Mouse (Mus musculus) stomach, postnatal 0 days (tissue): ENCODE results near the gene Zbtb7b. TPM values are rescaled to one million over a fixed set of nuclear protein-coding genes. Genes with fewer than 3 reads are reported as not detected.
A peak's percentile ranks its signal among the peaks of the same experiment; 100 is the strongest.

Experiments used
- ATAC-seq: fragments of 200-750 bp; cut with Nextera tagmentation; 2 replicates; pipeline ENCODE4 v1.8.0; 2017; ENCODE audit not compliant: low FRiP score, low TSS enrichment
- DNase-seq: peaks from one replicate; pipeline ENCODE4 v3.0.0-alpha.2; 2016; ENCODE audit warnings: low spot score
- H3K27ac ChIP-seq: fragments of 300-500 bp; sonication (generic); replicated peaks from 2 replicates; pipeline ENCODE4 v1.5.1; 2014; ENCODE audit warnings: mild to moderate bottlenecking, control low read depth
- H3K27me3 ChIP-seq: fragments of 300-500 bp; sonication (generic); 2 replicates; pipeline ENCODE4 v1.6.1; 2014; ENCODE audit warnings: low read length; ENCODE audit not compliant: control insufficient read depth, insufficient read depth
- H3K36me3 ChIP-seq: fragments of 300-500 bp; sonication (generic); 2 replicates; pipeline ENCODE4 v1.6.1; 2014; ENCODE audit warnings: low read length, mixed read lengths; ENCODE audit not compliant: control insufficient read depth, insufficient read depth
- H3K4me1 ChIP-seq: fragments of 300-500 bp; sonication (generic); replicated peaks from 2 replicates; pipeline ENCODE4 v1.6.1; 2014; ENCODE audit warnings: antibody characterized with exemption; ENCODE audit not compliant: control insufficient read depth, insufficient read depth
- H3K4me2 ChIP-seq: fragments of 300-500 bp; sonication (generic); replicated peaks from 2 replicates; pipeline ENCODE4 v1.6.1; 2014; ENCODE audit warnings: low read depth, mild to moderate bottlenecking, control low read depth, moderate library complexity
- H3K4me3 ChIP-seq: fragments of 300-500 bp; sonication (generic); 2 replicates; pipeline ENCODE4 v1.5.1; 2014; ENCODE audit warnings: low read depth, low read length, control low read depth
- H3K9ac ChIP-seq: fragments of 300-500 bp; sonication (generic); 2 replicates; pipeline ENCODE4 v1.6.1; 2014; ENCODE audit warnings: mild to moderate bottlenecking, low read length, control low read depth, mixed read lengths
- H3K9me3 ChIP-seq: fragments of 300-500 bp; sonication (generic); 2 replicates; pipeline ENCODE4 v1.6.1; 2016; ENCODE audit warnings: low read length; ENCODE audit not compliant: control insufficient read depth
- CTCF ChIP-seq: IDR thresholded peaks from 2 replicates; pipeline ENCODE4 v1.5.1; 2016; ENCODE audit warnings: antibody characterized with exemption, low read depth, mild to moderate bottlenecking, moderate library complexity
- EP300 ChIP-seq: optimal IDR thresholded peaks from 2 replicates; pipeline ENCODE3; 2016; ENCODE audit warnings: antibody characterized with exemption
- WGBS: fragments of 180-500 bp; shearing (Covaris S2); extraction: QIAGEN DNeasy Blood & Tissue Kit; methylation state at CpG from one replicate; pipeline ENCODE4 v1.1.7; 2014; 5-methylcytosine and 5-hydroxymethylcytosine counted together
- polyA plus RNA-seq: library from polyadenylated mRNA; unstranded; fragments of >200 nt; fragmentation: Nextera tagmentation; extraction: Ambion mirVana; gene quantifications from 2 replicates; pipeline ENCODE4 v1.2.1, GENCODE M21; 2015

The Zbtb7b gene
- polyA plus RNA-seq, 1 experiment from 2014 or later: 7.9 TPM

DNA sequence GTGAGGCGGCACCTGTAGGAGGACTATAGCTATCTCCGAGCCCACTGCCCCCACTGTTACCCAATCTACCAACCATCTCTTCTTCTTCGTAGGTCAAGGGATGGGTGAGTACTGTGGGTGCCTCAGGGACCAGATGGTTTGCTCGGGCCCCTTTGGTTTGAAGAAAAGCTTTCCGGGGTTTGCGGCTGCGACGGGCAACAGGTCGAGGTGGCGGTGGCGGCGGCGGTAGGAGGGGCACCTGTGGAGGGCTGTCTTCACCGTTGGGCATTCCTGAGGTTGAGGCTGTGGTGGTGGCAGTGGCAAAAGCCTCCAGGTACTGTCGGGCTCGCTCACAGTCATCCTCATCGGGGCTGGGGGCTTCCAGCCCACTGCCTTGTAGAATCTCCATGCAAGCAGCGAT is 13.9 kb downstream of the Zbtb7b start:
- H3K4me3 ChIP-seq: no peak overlapping the region
- peaks cover 8% of the 10 kb centered on the region for H3K4me1 ChIP-seq
- no peak for ATAC-seq
- no peak overlapping the region for H3K9ac ChIP-seq
- H3K27ac ChIP-seq: no peak overlapping the region
- TF ChIP-seq EP300: no peak
- no peak for TF ChIP-seq CTCF
- no peaks in the 10 kb centered on the region for H3K27me3 ChIP-seq
- WGBS: 92% methylated on average over 18 of the region's 18 CpGs
- no peak overlapping the region for H3K4me2 ChIP-seq
- no peaks in the 10 kb centered on the region for H3K9me3 ChIP-seq
- peaks cover 7% of the 10 kb centered on the region for H3K36me3 ChIP-seq
- DNase-seq: no peak

DNA sequence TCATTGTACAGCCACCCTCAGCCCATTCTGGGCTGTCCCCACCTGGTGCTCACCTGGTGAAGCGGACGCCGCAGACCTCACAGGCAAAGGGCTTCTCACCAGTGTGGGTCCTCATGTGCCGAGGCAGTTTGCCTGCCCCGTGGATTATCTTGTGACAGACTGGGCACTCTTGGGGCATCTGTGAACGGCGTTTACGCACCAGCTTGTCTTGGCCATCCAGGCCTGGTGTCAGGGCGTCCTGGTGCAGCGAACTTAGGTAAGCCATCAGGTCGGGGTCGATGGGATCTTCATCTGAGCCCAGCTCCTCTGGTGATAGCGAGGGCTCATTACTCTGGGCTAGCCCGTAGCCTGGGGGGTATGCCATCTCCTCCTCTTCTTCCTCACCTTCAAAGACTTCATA is 14.3 kb downstream of the Zbtb7b start:
- peaks cover 8% of the 10 kb centered on the region for H3K4me1 ChIP-seq
- H3K9ac ChIP-seq: no peak overlapping the region
- no peak for TF ChIP-seq CTCF
- TF ChIP-seq EP300: no peak
- H3K4me3 ChIP-seq: no peak overlapping the region
- WGBS: 91% methylated on average over 14 of the region's 14 CpGs
- DNase-seq (no peak), ATAC-seq (no peak)
- no peaks in the 10 kb centered on the region for H3K9me3 ChIP-seq
- H3K4me2 ChIP-seq: no peak overlapping the region
- no peak overlapping the region for H3K27ac ChIP-seq
- H3K36me3 ChIP-seq: peaks cover 7% of the 10 kb centered on the region
- no peaks in the 10 kb centered on the region for H3K27me3 ChIP-seq

- no peak overlapping the region for H3K4me2 ChIP-seq
- DNase-seq (no peak), ATAC-seq (no peak)
- H3K36me3 ChIP-seq: peaks cover 7% of the 10 kb centered on the region
- peak overlapping the region; percentile 80; the same call in 1 of the 2 replicates for H3K27ac ChIP-seq
- H3K4me3 ChIP-seq: no peak overlapping the region
- WGBS: 84% methylated on average over 31 of the region's 31 CpGs
- TF ChIP-seq EP300 (no peak), CTCF (no peak)
- no peaks in the 10 kb centered on the region for H3K9me3 ChIP-seq
- H3K4me1 ChIP-seq: peaks cover 4% of the 10 kb centered on the region
- H3K27me3 ChIP-seq: no peaks in the 10 kb centered on the region
- no peak overlapping the region for H3K9ac ChIP-seq
These were observed 15.0 kb downstream of the Zbtb7b start for GRCm38 (mm10) chr3:89379388-89380131.

DNA sequence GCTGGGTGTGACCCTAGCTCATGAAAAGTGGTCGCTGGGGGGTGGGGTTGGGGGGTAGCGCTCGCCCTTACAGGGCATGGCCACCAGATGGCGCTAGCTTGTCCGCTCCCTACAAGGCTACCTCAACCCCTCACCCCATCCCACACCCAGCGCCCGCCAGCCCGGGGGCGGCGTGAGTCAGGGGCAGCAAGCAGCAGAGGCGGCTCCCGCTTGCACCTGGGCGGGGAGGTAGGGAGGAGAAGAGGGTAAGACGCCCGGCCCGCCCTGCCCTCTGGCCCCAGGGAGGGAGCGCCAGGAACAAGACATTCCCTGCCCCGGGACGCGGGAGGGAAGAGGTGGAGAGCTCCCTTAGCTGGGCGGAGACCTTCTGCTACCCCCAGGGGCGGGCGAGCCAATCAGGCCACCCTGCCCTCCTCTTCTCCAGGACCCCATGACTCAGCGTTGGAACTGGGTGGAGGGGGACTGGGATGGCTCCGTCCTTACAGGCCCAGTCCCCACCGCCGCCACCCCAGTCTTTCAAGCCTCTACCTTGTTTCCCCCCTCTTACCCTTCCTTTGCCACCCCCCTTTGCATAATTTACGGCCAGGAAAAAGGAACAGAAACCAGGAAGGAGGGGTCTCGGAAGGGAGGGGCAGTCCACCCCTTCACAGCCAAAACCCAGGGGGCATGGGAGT is 16.0 kb downstream of the Zbtb7b start:
- Histone ChIP-seq H3K4me2 (peak overlapping the region; percentile 52), H3K4me1 (peaks cover 4% of the 10 kb centered on the region), H3K36me3 (peaks cover 7% of the 10 kb centered on the region), H3K9me3 (no peaks in the 10 kb centered on the region), H3K27me3 (no peaks in the 10 kb centered on the region), H3K9ac (peak overlapping the region; percentile 52), H3K27ac (peak overlapping the region; percentile 80), H3K4me3 (peak overlapping the region; percentile 41)
- DNase-seq (peak; percentile 96), ATAC-seq (peak; percentile 96)
- 2% methylated on average over 28 of the region's 29 CpGs for WGBS
- peak; percentile 96 for TF ChIP-seq EP300
- TF ChIP-seq CTCF: peak; percentile 94

DNA sequence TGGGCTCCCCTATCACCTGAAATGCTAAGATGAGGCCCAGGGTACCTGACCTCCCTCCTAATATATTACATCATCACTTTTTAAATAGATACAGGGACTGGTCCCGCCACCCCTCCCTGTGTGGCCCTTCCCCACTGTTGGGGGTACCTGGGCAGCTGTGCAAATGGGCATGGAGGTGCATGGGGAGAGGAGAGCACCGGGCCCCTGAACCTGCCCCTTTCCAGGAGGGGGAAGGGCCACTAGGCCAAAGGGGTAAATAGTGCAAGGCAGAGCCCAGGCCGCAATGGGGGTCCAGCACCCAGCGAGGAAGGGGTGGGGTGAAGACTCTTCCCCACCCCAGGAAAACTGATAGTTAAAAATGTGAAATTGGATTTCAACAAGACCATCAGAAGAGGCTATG is 16.7 kb downstream of the Zbtb7b start:
- ATAC-seq (peak; percentile 8), DNase-seq (no peak)
- H3K9me3 ChIP-seq: no peaks in the 10 kb centered on the region
- H3K36me3 ChIP-seq: peaks cover 7% of the 10 kb centered on the region
- H3K9ac ChIP-seq: peak overlapping the region; percentile 52
- no peak overlapping the region for H3K4me3 ChIP-seq
- peak overlapping the region; percentile 80 for H3K27ac ChIP-seq
- H3K27me3 ChIP-seq: no peaks in the 10 kb centered on the region
- H3K4me1 ChIP-seq: peaks cover 4% of the 10 kb centered on the region
- 66% methylated on average over 4 of the region's 4 CpGs for WGBS
- TF ChIP-seq CTCF (no peak), EP300 (no peak)
- peak overlapping the region; percentile 52 for H3K4me2 ChIP-seq
